Mouse (Mus musculus): Measurements from ENCODE around the gene Cpne9.

DNA sequence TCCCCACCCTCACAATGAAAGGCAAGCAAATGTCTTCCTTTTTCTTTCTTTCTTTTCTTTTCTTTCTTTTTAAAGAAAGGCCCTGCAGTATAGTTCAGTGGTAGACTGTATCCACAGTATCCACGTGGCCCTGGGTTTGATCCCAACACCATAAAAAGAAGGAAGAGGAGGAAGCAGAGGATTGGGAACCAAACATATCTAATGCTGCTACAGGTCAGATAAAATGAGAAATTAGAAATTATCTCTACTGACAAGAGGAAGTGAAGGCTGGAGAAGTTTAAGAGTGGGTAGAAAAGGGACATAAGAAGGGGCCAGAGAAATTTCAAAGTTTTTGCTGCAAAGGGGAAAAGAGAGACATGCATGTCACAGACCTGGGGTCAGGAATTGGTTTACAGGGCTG, 4.2 kb downstream of the Cpne9 start:
- TF ChIP-seq CTCF (IDR thresholded peaks at IDR 0.05) (no peak), EP300 (IDR thresholded peaks at IDR 0.05) (no peak)

Measured in lung, postnatal 0 days (tissue).